Mouse (Mus musculus): ENCODE measurements at regions not wholly inside any gene's neighbourhood (a gene's known extent, or its start where the extent isn't known, plus 50 kb on each side); places are given as distances from the start of the nearest gene placed in this dataset.

DNA sequence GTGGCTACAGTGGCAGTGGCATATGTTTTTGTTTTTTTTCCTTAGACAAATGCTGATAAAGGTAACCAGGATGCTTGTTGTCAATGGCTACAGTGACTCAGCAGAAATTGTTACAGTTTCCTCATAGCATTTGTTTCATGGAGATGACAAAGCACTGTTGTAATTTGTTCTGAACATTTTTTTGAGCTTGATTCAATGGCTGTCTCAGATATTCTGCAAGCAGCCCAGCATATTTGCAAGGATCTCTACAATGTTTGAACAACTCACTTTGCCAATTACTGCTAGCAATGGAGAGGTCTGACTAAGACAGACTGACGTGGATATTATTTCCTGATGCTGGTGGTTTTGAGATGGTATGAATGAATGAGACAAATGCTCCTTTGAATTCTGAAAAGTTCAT, 696.3 kb downstream of the Nr2f2 start:
- DNase-seq: no peak
- Histone ChIP-seq H3K27ac (ENCODE audit: insufficient read depth, low read depth, low read length) (no peak overlapping the region), H3K36me3 (ENCODE audit: control insufficient read depth, insufficient read depth, low read length) (no peaks in the 10 kb centered on the region), H3K4me3 (ENCODE audit: insufficient read depth, low read depth, low read length) (no peak overlapping the region), H3K27me3 (replicated peaks; ENCODE audit: control insufficient read depth, insufficient read depth, low read length) (no peaks in the 10 kb centered on the region), H3K4me1 (ENCODE audit: control insufficient read depth, insufficient read depth, low read length) (no peaks in the 10 kb centered on the region)
- TF ChIP-seq POLR2A (IDR thresholded peaks at IDR 0.05; ENCODE audit: low read depth, low read length) (no peak), CTCF (conservative IDR thresholded peaks at IDR 0.05; ENCODE audit: insufficient read depth, insufficient read length, low read depth, low read length) (no peak)
- WGBS: 79% methylated on average over 1 of the region's 1 CpGs

DNA sequence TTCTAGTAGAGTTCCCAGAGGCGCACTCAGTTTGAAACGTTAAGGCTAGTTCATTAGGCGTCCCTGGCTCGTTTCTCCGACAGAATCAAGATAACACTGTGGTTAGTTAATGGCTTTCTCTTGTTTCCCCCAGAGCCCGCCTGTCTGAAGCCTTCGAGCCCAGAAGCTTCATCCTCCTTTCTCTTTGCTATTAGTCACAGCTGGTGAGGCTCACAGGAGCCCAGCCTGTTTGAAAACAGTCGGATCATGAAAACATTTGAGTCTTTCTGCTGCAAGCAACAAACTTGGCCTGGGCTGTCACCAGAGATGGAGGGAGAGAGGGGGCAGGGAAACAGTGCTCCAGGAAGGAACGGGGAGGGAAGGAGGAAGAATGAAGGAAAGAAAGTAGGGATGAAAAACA, 711.0 kb downstream of the Nr2f2 start:
- no peaks in the 10 kb centered on the region for H3K36me3 ChIP-seq (ENCODE audit: control insufficient read depth, insufficient read depth, low read length)
- H3K27ac ChIP-seq (ENCODE audit: insufficient read depth, low read depth, low read length): no peak overlapping the region
- no peak for DNase-seq
- WGBS: 23% methylated on average over 9 of the region's 9 CpGs
- no peaks in the 10 kb centered on the region for H3K27me3 ChIP-seq (replicated peaks; ENCODE audit: control insufficient read depth, insufficient read depth, low read length)
- TF ChIP-seq CTCF (conservative IDR thresholded peaks at IDR 0.05; ENCODE audit: insufficient read depth, insufficient read length, low read depth, low read length): no peak
- TF ChIP-seq POLR2A (IDR thresholded peaks at IDR 0.05; ENCODE audit: low read depth, low read length): no peak
- no peak overlapping the region for H3K4me3 ChIP-seq (ENCODE audit: insufficient read depth, low read depth, low read length)
- no peaks in the 10 kb centered on the region for H3K4me1 ChIP-seq (ENCODE audit: control insufficient read depth, insufficient read depth, low read length)

DNA sequence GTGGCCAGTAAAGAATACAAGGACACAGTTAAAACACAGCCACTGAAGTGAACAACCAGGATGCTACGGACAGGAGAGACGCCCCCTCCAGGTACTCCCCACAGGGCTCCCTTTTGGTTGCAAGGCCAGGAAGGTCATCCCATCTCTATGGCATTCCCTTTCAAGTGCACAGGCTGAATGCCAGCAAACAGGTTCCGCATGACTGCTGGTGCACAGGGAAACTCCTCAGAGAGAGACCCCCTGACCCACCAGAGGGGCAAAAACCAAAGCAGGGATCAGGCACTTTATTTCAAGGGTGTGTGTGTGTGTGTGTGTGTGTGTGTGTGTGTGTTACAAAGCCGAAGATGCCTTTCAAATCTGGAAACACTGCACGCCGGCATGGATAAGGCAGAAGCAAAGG, 721.1 kb downstream of the Nr2f2 start:
- no peak overlapping the region for H3K4me3 ChIP-seq (ENCODE audit: insufficient read depth, low read depth, low read length)
- WGBS: 48% methylated on average over 6 of the region's 6 CpGs
- peaks cover 2% of the 10 kb centered on the region; the same call in 1 of the 2 replicates for H3K4me1 ChIP-seq (ENCODE audit: control insufficient read depth, insufficient read depth, low read length)
- DNase-seq: peak; percentile 11
- no peaks in the 10 kb centered on the region for H3K27me3 ChIP-seq (replicated peaks; ENCODE audit: control insufficient read depth, insufficient read depth, low read length)
- TF ChIP-seq CTCF (conservative IDR thresholded peaks at IDR 0.05; ENCODE audit: insufficient read depth, insufficient read length, low read depth, low read length) (no peak), POLR2A (IDR thresholded peaks at IDR 0.05; ENCODE audit: low read depth, low read length) (no peak)
- no peaks in the 10 kb centered on the region for H3K36me3 ChIP-seq (ENCODE audit: control insufficient read depth, insufficient read depth, low read length)
- H3K27ac ChIP-seq (ENCODE audit: insufficient read depth, low read depth, low read length): no peak overlapping the region

DNA sequence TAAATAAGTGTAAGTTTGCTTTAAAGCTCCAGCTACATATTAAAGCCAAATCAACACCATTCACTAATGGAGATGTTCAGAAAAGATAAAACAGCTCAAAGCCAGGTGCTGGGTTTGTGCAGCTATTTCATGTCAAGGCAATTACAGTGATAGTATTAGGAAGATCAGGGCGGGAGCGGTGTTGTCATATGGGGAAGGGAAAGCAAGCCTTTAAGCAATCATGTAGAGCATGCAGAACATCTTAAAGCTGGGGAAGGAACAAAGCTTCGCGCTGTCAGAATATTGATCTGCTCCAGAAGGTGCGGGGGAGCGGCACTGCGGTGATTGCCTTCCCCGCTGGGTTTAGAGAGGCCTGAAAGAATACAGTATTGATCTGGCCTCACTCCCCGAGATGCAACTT, 724.9 kb downstream of the Nr2f2 start:
- Histone ChIP-seq H3K27me3 (replicated peaks; ENCODE audit: control insufficient read depth, insufficient read depth, low read length) (no peaks in the 10 kb centered on the region), H3K4me1 (ENCODE audit: control insufficient read depth, insufficient read depth, low read length) (peaks cover 2% of the 10 kb centered on the region; the same call in 1 of the 2 replicates), H3K27ac (ENCODE audit: insufficient read depth, low read depth, low read length) (no peak overlapping the region), H3K4me3 (ENCODE audit: insufficient read depth, low read depth, low read length) (no peak overlapping the region), H3K36me3 (ENCODE audit: control insufficient read depth, insufficient read depth, low read length) (no peaks in the 10 kb centered on the region)
- DNase-seq: no peak
- 63% methylated on average over 9 of the region's 9 CpGs for WGBS
- no peak for TF ChIP-seq POLR2A (IDR thresholded peaks at IDR 0.05; ENCODE audit: low read depth, low read length)
- TF ChIP-seq CTCF (conservative IDR thresholded peaks at IDR 0.05; ENCODE audit: insufficient read depth, insufficient read length, low read depth, low read length): no peak

DNA sequence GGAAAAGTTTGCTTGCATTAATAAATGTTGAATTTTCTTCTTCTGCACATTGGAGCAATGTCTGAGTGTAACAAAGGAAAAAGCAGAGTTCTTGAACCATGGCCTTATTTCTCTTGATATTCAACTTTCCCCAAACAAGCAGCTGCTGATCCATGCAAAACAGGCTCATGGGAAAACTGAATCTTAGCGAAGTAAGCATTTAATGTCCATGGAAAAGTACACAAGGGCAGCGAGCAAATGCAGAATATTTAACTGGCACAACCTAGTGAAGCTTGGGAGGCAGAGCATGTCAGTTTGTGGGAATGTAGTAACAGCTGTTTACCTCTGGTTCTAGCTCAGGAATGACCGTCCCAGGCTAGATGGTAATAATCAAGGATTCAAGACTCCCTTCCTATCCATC, 766.7 kb downstream of the Nr2f2 start:
- peak; percentile 77 for DNase-seq
- peaks cover 5% of the 10 kb centered on the region; the same call in 1 of the 2 replicates for H3K4me1 ChIP-seq (ENCODE audit: control insufficient read depth, insufficient read depth, low read length)
- WGBS: 22% methylated on average over 3 of the region's 3 CpGs
- TF ChIP-seq CTCF (conservative IDR thresholded peaks at IDR 0.05; ENCODE audit: insufficient read depth, insufficient read length, low read depth, low read length) (no peak), POLR2A (IDR thresholded peaks at IDR 0.05; ENCODE audit: low read depth, low read length) (no peak)
- no peaks in the 10 kb centered on the region for H3K27me3 ChIP-seq (replicated peaks; ENCODE audit: control insufficient read depth, insufficient read depth, low read length)
- no peaks in the 10 kb centered on the region for H3K36me3 ChIP-seq (ENCODE audit: control insufficient read depth, insufficient read depth, low read length)
- no peak overlapping the region for H3K4me3 ChIP-seq (ENCODE audit: insufficient read depth, low read depth, low read length)
- peak overlapping the region; percentile 68; the same call in 1 of the 2 replicates for H3K27ac ChIP-seq (ENCODE audit: insufficient read depth, low read depth, low read length)

DNA sequence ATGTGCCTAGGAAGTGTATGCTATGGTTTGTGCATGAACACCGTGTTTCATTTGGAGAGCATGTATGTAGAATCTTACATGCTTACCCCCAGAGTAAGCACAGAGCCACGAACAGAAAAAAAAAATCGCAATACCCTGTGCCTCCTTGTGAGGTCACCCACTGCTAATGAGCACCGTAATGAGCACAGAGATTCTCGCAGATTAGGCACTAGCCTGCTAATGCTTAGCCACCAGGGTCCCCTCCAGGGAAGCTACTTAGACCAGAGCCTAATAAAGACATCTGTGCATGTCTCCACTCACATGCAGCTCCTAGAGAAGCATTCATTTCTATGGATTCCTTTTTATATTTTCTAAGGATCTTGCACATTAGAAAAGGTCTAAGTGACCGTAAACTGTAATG, 780.8 kb downstream of the Nr2f2 start:
- no peaks in the 10 kb centered on the region for H3K27me3 ChIP-seq (replicated peaks; ENCODE audit: control insufficient read depth, insufficient read depth, low read length)
- no peak; the same call in 1 of the 2 replicates for TF ChIP-seq CTCF (conservative IDR thresholded peaks at IDR 0.05; ENCODE audit: insufficient read depth, insufficient read length, low read depth, low read length)
- no peak for TF ChIP-seq POLR2A (IDR thresholded peaks at IDR 0.05; ENCODE audit: low read depth, low read length)
- H3K4me1 ChIP-seq (ENCODE audit: control insufficient read depth, insufficient read depth, low read length): peaks cover 12% of the 10 kb centered on the region; the same call in 1 of the 2 replicates
- no peaks in the 10 kb centered on the region for H3K36me3 ChIP-seq (ENCODE audit: control insufficient read depth, insufficient read depth, low read length)
- H3K27ac ChIP-seq (ENCODE audit: insufficient read depth, low read depth, low read length): no peak overlapping the region
- 43% methylated on average over 6 of the region's 6 CpGs for WGBS
- peak; percentile 19 for DNase-seq
- no peak overlapping the region for H3K4me3 ChIP-seq (ENCODE audit: insufficient read depth, low read depth, low read length)

DNA sequence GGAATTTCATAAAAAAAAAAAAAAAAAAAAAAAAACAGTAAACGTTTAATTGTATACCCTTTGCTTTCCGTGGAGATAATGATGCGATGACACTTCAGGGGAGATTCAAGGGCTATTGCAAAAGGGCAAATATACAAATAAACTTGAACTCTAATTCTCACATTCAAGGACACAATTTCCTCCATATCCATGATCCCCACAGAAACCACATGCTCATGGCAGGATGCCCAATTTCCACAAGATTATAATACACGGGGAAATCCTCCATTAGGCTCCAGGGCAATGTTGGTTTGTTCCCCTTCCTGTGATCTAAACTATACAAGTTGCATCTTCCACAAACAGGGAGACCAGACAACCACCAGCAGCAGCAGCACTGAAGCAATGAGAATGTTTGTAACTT, 781.4 kb downstream of the Nr2f2 start:
- TF ChIP-seq POLR2A (IDR thresholded peaks at IDR 0.05; ENCODE audit: low read depth, low read length): no peak
- TF ChIP-seq CTCF (conservative IDR thresholded peaks at IDR 0.05; ENCODE audit: insufficient read depth, insufficient read length, low read depth, low read length): no peak
- Histone ChIP-seq H3K4me3 (ENCODE audit: insufficient read depth, low read depth, low read length) (no peak overlapping the region), H3K27me3 (replicated peaks; ENCODE audit: control insufficient read depth, insufficient read depth, low read length) (no peaks in the 10 kb centered on the region), H3K27ac (ENCODE audit: insufficient read depth, low read depth, low read length) (no peak overlapping the region), H3K36me3 (ENCODE audit: control insufficient read depth, insufficient read depth, low read length) (no peaks in the 10 kb centered on the region), H3K4me1 (ENCODE audit: control insufficient read depth, insufficient read depth, low read length) (peaks cover 12% of the 10 kb centered on the region; the same call in 1 of the 2 replicates)
- 52% methylated on average over 4 of the region's 4 CpGs for WGBS
- DNase-seq: peak; percentile 7
